Mouse (Mus musculus) heart, postnatal 0 days (tissue): ENCODE results near the gene Ankrd33. TPM values are rescaled to one million over a fixed set of nuclear protein-coding genes. Genes with fewer than 3 reads are reported as not detected.
"Not testable (repeated sequence)": the region's sequence is repeated elsewhere in the genome, so short reads cannot be mapped to it uniquely, and the experiment has no call there.

Source experiments
- ATAC-seq: fragments of 200-750 bp; cut with Nextera tagmentation; 2 replicates; pipeline ENCODE4 v1.8.0; 2017; ENCODE audit warnings: low read depth, moderate number of reproducible peaks, moderate library complexity; ENCODE audit not compliant: insufficient read depth
- DNase-seq: peaks from one replicate; pipeline ENCODE4 v3.0.0-alpha.2; 2016; ENCODE audit warnings: low spot score
- H3K27ac ChIP-seq: fragments of 300-500 bp; sonication (generic); 2 replicates; pipeline ENCODE4 v1.5.1; 2014; ENCODE audit warnings: low read depth, mild to moderate bottlenecking
- H3K27me3 ChIP-seq: fragments of 300-500 bp; sonication (generic); 2 replicates; pipeline ENCODE4 v1.6.1; 2014; ENCODE audit warnings: low read length, mixed read lengths; ENCODE audit not compliant: control insufficient read depth, insufficient read depth
- H3K36me3 ChIP-seq: fragments of 300-500 bp; sonication (generic); replicated peaks from 2 replicates; pipeline ENCODE4 v1.6.1; 2014; ENCODE audit warnings: low read length, mixed read lengths; ENCODE audit not compliant: control insufficient read depth, insufficient read depth
- H3K4me1 ChIP-seq: fragments of 300-500 bp; sonication (generic); 2 replicates; pipeline ENCODE4 v1.6.1; 2014; ENCODE audit warnings: antibody characterized with exemption; ENCODE audit not compliant: control insufficient read depth, insufficient read depth
- H3K4me2 ChIP-seq: fragments of 300-500 bp; sonication (generic); 2 replicates; pipeline ENCODE4 v1.6.1; 2014; ENCODE audit warnings: low read depth, mild to moderate bottlenecking, low read length, moderate library complexity
- H3K4me3 ChIP-seq: fragments of 300-500 bp; sonication (generic); 2 replicates; pipeline ENCODE4 v1.5.1; 2014; ENCODE audit warnings: low read depth, low read length
- H3K9ac ChIP-seq: fragments of 300-500 bp; sonication (generic); replicated peaks from 2 replicates; pipeline ENCODE4 v1.6.1; 2014; ENCODE audit warnings: low read depth, low read length, mixed read lengths
- H3K9me3 ChIP-seq: fragments of 300-500 bp; sonication (generic); replicated peaks from 2 replicates; pipeline ENCODE4 v1.6.1; 2016; ENCODE audit warnings: low read length; ENCODE audit not compliant: control insufficient read depth
- CTCF ChIP-seq: IDR thresholded peaks from 2 replicates; pipeline ENCODE4 v1.5.1; 2016; ENCODE audit warnings: antibody characterized with exemption, control low read depth, low read depth
- EP300 ChIP-seq: IDR thresholded peaks from 2 replicates; pipeline ENCODE4 v1.6.1; 2016; ENCODE audit warnings: antibody characterized with exemption, low read depth
- WGBS: fragments of 180-500 bp; shearing (Covaris S2); extraction: QIAGEN DNeasy Blood & Tissue Kit; methylation state at CpG from one replicate; pipeline ENCODE4 v1.1.7; 2014; 5-methylcytosine and 5-hydroxymethylcytosine counted together
- polyA plus RNA-seq: library from polyadenylated mRNA; unstranded; fragments of >200 nt; fragmentation: Nextera tagmentation; extraction: Ambion mirVana; gene quantifications from 2 replicates; pipeline ENCODE4 v1.2.1, GENCODE M21; 2015
- total RNA-seq: library from RNA; depleted of rRNA; stranded (reverse); fragments of >200 nt; gene quantifications from 2 replicates; pipeline ENCODE4 v1.2.3, GENCODE M21; 2014; ENCODE audit warnings: low replicate concordance

Gene Ankrd33
- total and polyA plus RNA-seq, 2 experiments from 2014 or later: not detected

DNA sequence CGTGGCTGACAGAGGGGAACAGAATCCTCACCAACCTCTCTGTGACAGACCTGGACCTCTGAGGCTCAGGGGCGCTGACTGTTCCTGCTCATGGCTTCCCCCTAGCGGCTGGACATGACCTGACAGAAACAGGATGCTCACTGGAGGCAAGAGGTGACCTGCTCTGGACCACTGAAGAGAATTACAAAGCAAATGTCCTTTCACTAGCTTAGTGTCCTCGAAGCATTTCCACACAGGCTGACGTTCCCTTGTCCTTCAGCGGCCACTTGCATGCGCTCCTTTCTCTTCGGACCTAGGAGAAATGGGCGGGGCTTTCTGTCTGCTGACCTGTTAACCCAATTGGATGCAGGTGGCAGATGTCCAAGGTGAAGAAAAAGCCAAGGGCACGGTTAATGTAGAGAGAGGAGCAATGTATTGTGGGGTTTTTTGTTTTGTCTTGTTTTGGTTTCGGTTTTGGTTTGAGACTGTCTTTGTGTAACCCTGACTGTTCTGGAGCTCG, 10.0 kb upstream of the Ankrd33 start:
- Histone ChIP-seq H3K9ac (no peak overlapping the region), H3K4me3 (0 out of 2 replicates have a peak overlapping the region, but pooled peaks have one; percentile 1), H3K4me2 (peak overlapping the region; percentile 20; the same call in 1 of the 2 replicates), H3K27me3 (0 out of 2 replicates have a peak, but pooled peaks cover 2% of the 10 kb centered on the region), H3K4me1 (0 out of 2 replicates have a peak, but pooled peaks cover 6% of the 10 kb centered on the region), H3K9me3 (no peaks in the 10 kb centered on the region), H3K36me3 (no peaks in the 10 kb centered on the region), H3K27ac (no peak overlapping the region)
- DNase-seq: peak; percentile 51
- TF ChIP-seq CTCF: peak; percentile 90
- TF ChIP-seq EP300: no peak
- 15% methylated on average over 12 of the region's 12 CpGs for WGBS
- ATAC-seq: peak; percentile 74

DNA sequence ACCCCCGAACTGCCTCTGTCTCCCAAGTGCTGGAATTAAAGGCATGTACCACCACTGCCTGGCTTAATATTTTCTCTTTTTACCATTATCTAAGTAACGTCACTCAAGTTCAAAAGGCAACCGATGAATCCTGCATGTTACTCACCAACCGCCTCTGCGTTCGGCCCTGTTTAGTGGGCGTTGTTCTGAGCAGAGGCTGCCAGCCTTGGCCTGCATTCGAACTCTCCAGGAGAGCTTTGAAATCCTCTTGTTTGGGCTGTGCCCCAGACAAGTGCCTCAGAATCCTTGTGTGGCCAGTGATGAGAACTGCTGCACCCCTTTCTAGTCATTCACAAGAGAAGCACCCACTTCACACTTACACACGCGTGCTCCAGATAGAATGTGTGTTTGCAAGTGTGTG, 9.5 kb upstream of the Ankrd33 start:
- Histone ChIP-seq H3K4me2 (no peak overlapping the region), H3K27me3 (0 out of 2 replicates have a peak, but pooled peaks cover 2% of the 10 kb centered on the region), H3K9me3 (no peaks in the 10 kb centered on the region), H3K4me1 (0 out of 2 replicates have a peak, but pooled peaks cover 6% of the 10 kb centered on the region), H3K36me3 (no peaks in the 10 kb centered on the region), H3K27ac (no peak overlapping the region), H3K4me3 (no peak overlapping the region), H3K9ac (no peak overlapping the region)
- TF ChIP-seq EP300 (no peak), CTCF (no peak)
- DNase-seq (no peak), ATAC-seq (no peak)
- 85% methylated on average over 10 of the region's 10 CpGs for WGBS

DNA sequence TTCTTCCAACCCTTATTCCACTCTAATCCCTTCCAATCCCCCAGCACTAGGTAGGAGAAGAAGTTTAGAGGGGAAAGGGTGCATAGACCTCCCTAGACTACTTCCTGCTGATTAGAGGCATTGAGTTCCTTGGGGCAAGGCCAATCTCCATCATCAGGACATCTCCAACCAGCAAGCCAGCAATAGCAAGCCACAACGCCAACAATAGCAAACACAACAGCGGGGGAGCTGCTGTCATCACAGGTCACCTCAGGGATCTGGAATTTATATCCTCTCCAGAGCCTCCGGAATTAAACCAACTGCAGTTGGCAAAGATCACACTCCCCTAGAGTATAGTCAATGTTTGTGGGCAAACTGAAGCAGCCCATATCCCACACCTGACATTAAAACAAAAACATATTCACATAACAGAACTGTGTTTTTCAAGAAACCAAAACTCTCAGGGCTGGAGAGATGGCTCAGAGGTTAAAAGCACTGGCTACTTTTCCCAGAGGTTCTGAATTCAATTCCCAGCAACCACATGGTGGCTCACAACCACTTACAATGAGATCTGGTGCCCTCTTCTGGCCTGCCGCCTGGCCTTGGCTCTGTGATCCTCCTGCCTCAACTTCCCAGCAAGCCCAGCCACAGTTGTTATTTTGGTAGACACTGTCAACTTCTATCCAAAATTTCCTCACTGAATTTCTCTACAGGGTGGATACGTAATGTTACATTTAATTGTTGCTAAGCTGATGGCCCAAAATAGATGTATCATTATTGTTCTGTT, 7.5 kb upstream of the Ankrd33 start:
- no peaks in the 10 kb centered on the region for H3K9me3 ChIP-seq
- H3K36me3 ChIP-seq: no peaks in the 10 kb centered on the region

DNA sequence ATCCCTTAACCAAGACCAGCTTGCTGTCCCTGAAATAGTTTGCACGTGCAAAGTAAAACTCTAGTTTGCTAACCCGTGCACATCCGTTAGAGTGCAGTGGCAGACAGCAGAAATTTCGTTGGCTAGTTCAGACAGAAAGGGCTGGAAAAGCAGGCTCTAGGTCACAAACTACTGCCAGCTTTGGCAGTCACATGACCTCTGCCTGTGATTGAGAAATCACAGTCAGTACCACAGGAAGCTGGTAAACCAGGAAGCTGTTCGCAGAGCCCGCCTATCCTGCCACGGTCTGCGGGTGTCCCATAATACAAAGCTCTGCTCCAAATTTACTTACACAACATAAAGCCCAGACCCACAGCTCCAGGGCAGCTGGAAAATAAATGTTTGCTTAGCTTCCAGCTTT, 2.4 kb upstream of the Ankrd33 start:
- no peak overlapping the region for H3K4me2 ChIP-seq
- no peak overlapping the region for H3K9ac ChIP-seq
- no peak overlapping the region for H3K4me3 ChIP-seq
- H3K36me3 ChIP-seq: no peaks in the 10 kb centered on the region
- WGBS: 43% methylated on average over 8 of the region's 8 CpGs
- 0 out of 2 replicates have a peak, but pooled peaks cover 2% of the 10 kb centered on the region for H3K4me1 ChIP-seq
- H3K27me3 ChIP-seq: no peaks in the 10 kb centered on the region
- no peaks in the 10 kb centered on the region; the same call in 1 of the 2 replicates for H3K9me3 ChIP-seq
- DNase-seq: peak; percentile 47
- peak overlapping the region; percentile 30; the same call in 1 of the 2 replicates for H3K27ac ChIP-seq
- TF ChIP-seq CTCF (no peak), EP300 (no peak)
- ATAC-seq: peak; percentile 57

More for the DNA sequence above, 7.5 kb upstream of the Ankrd33 start:
- no peak for TF ChIP-seq CTCF
- no peak for TF ChIP-seq EP300
- no peak overlapping the region for H3K27ac ChIP-seq
- DNase-seq (no peak), ATAC-seq (peak; percentile 14; the same call in 1 of the 2 replicates)
- no peak overlapping the region for H3K4me2 ChIP-seq
- H3K9ac ChIP-seq: no peak overlapping the region
- H3K27me3 ChIP-seq: no peaks in the 10 kb centered on the region
- 50% methylated on average over 5 of the region's 5 CpGs for WGBS
- H3K4me1 ChIP-seq: 0 out of 2 replicates have a peak, but pooled peaks cover 6% of the 10 kb centered on the region
- H3K4me3 ChIP-seq: no peak overlapping the region

DNA sequence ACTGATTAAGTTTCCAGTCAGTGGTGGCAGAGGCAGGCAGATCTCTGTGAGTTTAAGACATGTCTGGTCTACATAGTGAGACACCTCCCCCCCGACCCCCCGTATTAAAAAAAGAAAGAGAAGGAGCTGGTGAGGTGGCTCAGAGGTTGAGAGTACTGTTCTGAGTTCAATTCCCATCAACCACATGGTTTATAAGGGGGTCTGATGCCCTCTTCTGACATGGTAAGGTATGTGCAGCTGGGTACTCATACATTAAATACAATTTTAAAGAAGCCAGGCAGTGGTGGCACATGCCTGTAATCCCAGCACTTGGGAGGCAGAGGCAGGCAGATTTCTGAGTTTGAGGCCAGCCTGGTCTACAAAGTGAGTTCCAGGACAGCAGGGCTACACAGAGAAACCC, 1.8 kb upstream of the Ankrd33 start:
- H3K4me1 ChIP-seq, ATAC-seq, DNase-seq, H3K9me3 ChIP-seq, H3K36me3 ChIP-seq, H3K4me3 ChIP-seq, H3K27me3 ChIP-seq, H3K4me2 ChIP-seq, H3K9ac ChIP-seq, H3K27ac ChIP-seq: not testable (repeated sequence)
- WGBS: 85% methylated on average over 2 of the region's 2 CpGs
